Mouse (Mus musculus) stomach, postnatal 0 days (tissue): Measurements from ENCODE around the gene Wfs1.

ENCODE experiments used
- CTCF ChIP-seq: IDR thresholded peaks from 2 replicates; pipeline ENCODE4 v1.5.1; 2016; ENCODE audit warnings: antibody characterized with exemption, low read depth, mild to moderate bottlenecking, moderate library complexity
- EP300 ChIP-seq: optimal IDR thresholded peaks from 2 replicates; pipeline ENCODE3; 2016; ENCODE audit warnings: antibody characterized with exemption

DNA sequence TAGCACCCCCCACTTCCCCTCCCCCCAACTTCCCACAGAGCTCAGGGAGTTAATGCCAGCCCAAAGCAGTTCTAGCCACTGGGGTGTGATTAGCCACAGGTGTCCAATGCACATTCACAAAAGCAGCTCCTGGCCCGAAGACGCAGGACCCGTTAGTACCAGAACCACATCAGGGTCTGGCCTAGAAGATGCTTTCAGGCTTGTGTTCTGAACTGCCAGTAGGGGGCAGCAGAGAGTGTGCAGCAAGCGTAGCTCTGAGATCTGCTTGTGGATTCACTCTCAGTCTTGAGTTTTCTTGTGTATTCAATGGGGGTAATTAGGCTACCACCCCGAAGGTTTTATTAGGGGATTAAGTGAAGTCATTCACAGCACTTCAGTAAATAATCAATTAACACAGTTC lies 42.6 kb downstream of the Wfs1 start:
- peak; percentile 95 for TF ChIP-seq CTCF
- TF ChIP-seq EP300, result no peak
